ENCODE assay signal across 7 mouse cellular contexts in genomic region chr1:132298425-132298800, GRCm38 (mm10). TPM values are rescaled to one million over a fixed set of nuclear protein-coding genes. Genes with fewer than 3 reads are reported as not detected.
A peak's percentile ranks its signal among the peaks of the same experiment; 100 is the strongest.
DNase-seq lines count a peak whose midpoint lies in the region; ATAC-seq and TF ChIP-seq lines count a peak whose summit lies in the region.

Klhdc8a (plus strand) TSS chr1:132298626.

- WGBS in hindbrain, postnatal 0 days = under 1% methylated on average over 28 of the region's 28 CpGs

- H3K9me3 ChIP-seq in hindbrain, postnatal 0 days (ENCODE audit: low read length) = no peaks in the 10 kb centered on the region

- no peak for TF ChIP-seq CTCF in hindbrain, postnatal 0 days (IDR thresholded peaks at IDR 0.05; ENCODE audit: low read depth)

- H3K4me3 ChIP-seq in hindbrain, postnatal 0 days (ENCODE audit: low read length) = peak within 1 kb of the TSS; percentile 57

- H3K36me3 ChIP-seq in hindbrain, postnatal 0 days (ENCODE audit: insufficient read depth, low read length) = no peaks in the 10 kb centered on the region
- H3K36me3 ChIP-seq in splenic B cell, adult 2 months (ENCODE audit: control insufficient read depth, insufficient read depth, low read length, poor library complexity, severe bottlenecking) = no peaks in the 10 kb centered on the region

- peaks cover 22% of the 10 kb centered on the region for H3K4me1 ChIP-seq in hindbrain, postnatal 0 days (ENCODE audit: insufficient read depth, low read length)

- H3K27ac ChIP-seq in hindbrain, postnatal 0 days = peak within 1 kb of the TSS; percentile 85

- H3K27me3 ChIP-seq in hindbrain, postnatal 0 days (ENCODE audit: insufficient read depth, low read length) = no peaks in the 10 kb centered on the region
- no peaks in the 10 kb centered on the region for H3K27me3 ChIP-seq in splenic B cell, adult 2 months (ENCODE audit: control insufficient read depth, insufficient read depth, low read length, poor library complexity, severe bottlenecking)

- DNase-seq in adipocyte (ENCODE audit: low spot score) = peak; percentile 55
- DNase-seq in cerebellum, adult 18-20 months = peak; percentile 75 to 78
- peak; percentile 70 for DNase-seq in hindbrain, postnatal 0 days (ENCODE audit: low spot score)
- peak; percentile 46 to 71 for DNase-seq in left cerebral cortex, adult 8-10 months (ENCODE audit: low spot score in 2 of 2)
- DNase-seq in lung, postnatal 36 days = peak; percentile 74
- peak; percentile 46 for DNase-seq in splenic B cell, adult 2 months (ENCODE audit: low read depth, low spot score)

- peak within 1 kb of the TSS; percentile 94 for H3K4me2 ChIP-seq in hindbrain, postnatal 0 days (ENCODE audit: low read depth, low read length)

- H3K9ac ChIP-seq in hindbrain, postnatal 0 days (replicated peaks; ENCODE audit: low read length) = peak within 1 kb of the TSS; percentile 78

- ATAC-seq in frontal cortex, adult (ENCODE audit: low TSS enrichment) = peak; percentile 58
- ATAC-seq in hindbrain, postnatal 0 days = peak; percentile 69

RNA-seq across cellular contexts. Expression of gene Klhdc8a, which starts in this region (rescaled TPM):
- total RNA-seq in hindbrain, postnatal 0 days (2014; rRNA removed) = 23.0 and 26.0 TPM in 2 replicates
- 11.2 and 11.7 TPM in 2 replicates for polyA plus RNA-seq in hindbrain, postnatal 0 days (2015; fragmentation: Nextera tagmentation; extraction: Ambion mirVana)
- total RNA-seq in left cerebral cortex, adult 8-10 months (2022) = 10 to 100 TPM; 12.3 to 15.1 (median 13.6) TPM

Comparison
In these comparisons a context has a peak if more than half of its experiments do, and no peak if none do; other contexts are left out.
1. Peak in every context shown above with its lines: DNase-seq, ATAC-seq, H3K4me3 ChIP-seq and H3K27ac ChIP-seq.